Mouse (Mus musculus) forebrain, embryonic 12.5 days (tissue): ENCODE data around the gene Selenof. TPM values are rescaled to one million over a fixed set of nuclear protein-coding genes. Genes with fewer than 3 reads are reported as not detected.
"Not testable (repeated sequence)": the region's sequence is repeated elsewhere in the genome, so short reads cannot be mapped to it uniquely, and the experiment has no call there.

ENCODE experiments used
- ATAC-seq: fragments of 200-750 bp; cut with Nextera tagmentation; 2 replicates; pipeline ENCODE4 v1.8.0; 2017; ENCODE audit warnings: moderate TSS enrichment; ENCODE audit not compliant: low FRiP score
- H3K27ac ChIP-seq: fragments of 300-500 bp; sonication (generic); 2 replicates; pipeline ENCODE4 v1.5.1; 2016; ENCODE audit warnings: mild to moderate bottlenecking
- H3K27me3 ChIP-seq: fragments of 300-500 bp; sonication (generic); 2 replicates; pipeline ENCODE4 v1.6.1; 2016; ENCODE audit warnings: mild to moderate bottlenecking
- H3K36me3 ChIP-seq: fragments of 300-500 bp; sonication (generic); replicated peaks from 2 replicates; pipeline ENCODE4 v1.6.1; 2016; ENCODE audit warnings: mild to moderate bottlenecking
- H3K4me1 ChIP-seq: fragments of 300-500 bp; sonication (generic); 2 replicates; pipeline ENCODE4 v1.6.1; 2016
- H3K4me2 ChIP-seq: fragments of 300-500 bp; sonication (generic); 2 replicates; pipeline ENCODE4 v1.6.1; 2016; ENCODE audit warnings: mild to moderate bottlenecking, moderate library complexity
- H3K4me3 ChIP-seq: fragments of 300-500 bp; sonication (generic); replicated peaks from 2 replicates; pipeline ENCODE4 v1.5.1; 2016; ENCODE audit warnings: mild to moderate bottlenecking
- H3K9ac ChIP-seq: fragments of 300-500 bp; sonication (generic); 2 replicates; pipeline ENCODE4 v1.6.1; 2016; ENCODE audit warnings: mild to moderate bottlenecking
- H3K9me3 ChIP-seq: fragments of 300-500 bp; sonication (generic); 2 replicates; pipeline ENCODE4 v1.6.1; 2016
- WGBS: fragments of 180-500 bp; shearing (Covaris S2); methylation state at CpG from one replicate; pipeline ENCODE4 v1.1.7; 2016; 5-methylcytosine and 5-hydroxymethylcytosine counted together
- polyA plus RNA-seq: library from polyadenylated mRNA; unstranded; fragments of >200 nt; fragmentation: Nextera tagmentation; extraction: Ambion mirVana; gene quantifications from 2 replicates; pipeline ENCODE4 v1.2.1, GENCODE M21; 2016

Gene Selenof
- polyA plus RNA-seq, 1 experiment from 2014 or later: 480 TPM

- no peaks in the 10 kb centered on the region for H3K9me3 ChIP-seq
- H3K4me3 ChIP-seq: no peak overlapping the region
- no peak overlapping the region for H3K9ac ChIP-seq
- peaks cover 38% of the 10 kb centered on the region for H3K36me3 ChIP-seq
- no peaks in the 10 kb centered on the region for H3K27me3 ChIP-seq
- no peak overlapping the region for H3K4me2 ChIP-seq
- 91% methylated on average over 7 of the region's 7 CpGs for whole genome bisulfite sequencing
- no peak overlapping the region for H3K27ac ChIP-seq
- ATAC-seq: no peak
- 0 out of 2 replicates have a peak, but pooled peaks cover 3% of the 10 kb centered on the region for H3K4me1 ChIP-seq
Measured at GRCm38 (mm10) chr3:144586731-144587130, 16.6 kb downstream of the Selenof start.

GRCm38 (mm10) chr3:144589189-144589890 lies 19.2 kb downstream of the Selenof start:
- H3K4me1 ChIP-seq: peaks cover 10% of the 10 kb centered on the region
- 86% methylated on average over 8 of the region's 8 CpGs for WGBS
- H3K4me2 ChIP-seq: no peak overlapping the region
- H3K36me3 ChIP-seq: peaks cover 24% of the 10 kb centered on the region
- no peak overlapping the region for H3K27ac ChIP-seq
- no peak for ATAC-seq
- no peak overlapping the region for H3K4me3 ChIP-seq
- H3K9ac ChIP-seq: no peak overlapping the region
- H3K27me3 ChIP-seq: no peaks in the 10 kb centered on the region
- H3K9me3 ChIP-seq: no peaks in the 10 kb centered on the region

- no peak overlapping the region for H3K9ac ChIP-seq
- H3K4me1 ChIP-seq: peaks cover 25% of the 10 kb centered on the region
- H3K27me3 ChIP-seq: no peaks in the 10 kb centered on the region
- 62% methylated on average over 9 of the region's 9 CpGs for WGBS
- H3K36me3 ChIP-seq: peaks cover 10% of the 10 kb centered on the region
- no peak overlapping the region for H3K4me3 ChIP-seq
- H3K9me3 ChIP-seq: no peaks in the 10 kb centered on the region
- ATAC-seq: no peak
- H3K4me2 ChIP-seq: no peak overlapping the region
- H3K27ac ChIP-seq: peak overlapping the region; percentile 31; the same call in 1 of the 2 replicates
Measured at GRCm38 (mm10) chr3:144592992-144593785, 23.1 kb downstream of the Selenof start.

GRCm38 (mm10) chr3:144597121-144597520 lies 27.0 kb downstream of the Selenof start:
- H3K9ac ChIP-seq: no peak overlapping the region
- no peak overlapping the region for H3K4me3 ChIP-seq
- no peak overlapping the region for H3K4me2 ChIP-seq
- no peaks in the 10 kb centered on the region for H3K27me3 ChIP-seq
- peak overlapping the region; percentile 78 for H3K27ac ChIP-seq
- peaks cover 12% of the 10 kb centered on the region for H3K36me3 ChIP-seq
- H3K9me3 ChIP-seq: no peaks in the 10 kb centered on the region
- 17% methylated on average over 4 of the region's 4 CpGs for WGBS
- peaks cover 35% of the 10 kb centered on the region for H3K4me1 ChIP-seq
- peak; percentile 85 for ATAC-seq

GRCm38 (mm10) chr3:144597790-144598467 lies 27.8 kb downstream of the Selenof start:
- Histone ChIP-seq H3K9me3 (no peaks in the 10 kb centered on the region), H3K27me3 (no peaks in the 10 kb centered on the region), H3K4me2 (no peak overlapping the region), H3K9ac (no peak overlapping the region), H3K36me3 (peaks cover 12% of the 10 kb centered on the region), H3K4me3 (no peak overlapping the region), H3K27ac (peak overlapping the region; percentile 83), H3K4me1 (peaks cover 34% of the 10 kb centered on the region)
- WGBS: 21% methylated on average over 12 of the region's 12 CpGs
- ATAC-seq: peak; percentile 67

- WGBS: 87% methylated on average over 4 of the region's 4 CpGs
- Histone ChIP-seq H3K36me3 (peaks cover 7% of the 10 kb centered on the region; the same call in 1 of the 2 replicates), H3K4me1 (peaks cover 20% of the 10 kb centered on the region), H3K27ac (no peak overlapping the region), H3K4me2 (no peak overlapping the region), H3K9me3 (no peaks in the 10 kb centered on the region), H3K9ac (no peak overlapping the region), H3K4me3 (no peak overlapping the region), H3K27me3 (no peaks in the 10 kb centered on the region)
- ATAC-seq: no peak
Measured at GRCm38 (mm10) chr3:144602413-144602812, 32.3 kb downstream of the Selenof start.

- H3K4me2 ChIP-seq: no peak overlapping the region
- peaks cover 17% of the 10 kb centered on the region for H3K4me1 ChIP-seq
- H3K36me3 ChIP-seq: peaks cover 7% of the 10 kb centered on the region; the same call in 1 of the 2 replicates
- no peak overlapping the region for H3K4me3 ChIP-seq
- H3K27me3 ChIP-seq: no peaks in the 10 kb centered on the region
- ATAC-seq: no peak
- no peak overlapping the region for H3K27ac ChIP-seq
- 88% methylated on average over 7 of the region's 7 CpGs for WGBS
- no peak overlapping the region for H3K9ac ChIP-seq
- H3K9me3 ChIP-seq: no peaks in the 10 kb centered on the region
Measured at GRCm38 (mm10) chr3:144602819-144603218, 32.7 kb downstream of the Selenof start.

GRCm38 (mm10) chr3:144603558-144603957 lies 33.5 kb downstream of the Selenof start:
- no peak for ATAC-seq
- Histone ChIP-seq H3K27me3 (no peaks in the 10 kb centered on the region), H3K27ac (no peak overlapping the region), H3K9me3 (no peaks in the 10 kb centered on the region), H3K9ac (no peak overlapping the region), H3K4me1 (peaks cover 9% of the 10 kb centered on the region), H3K4me3 (no peak overlapping the region), H3K36me3 (peaks cover 7% of the 10 kb centered on the region; the same call in 1 of the 2 replicates), H3K4me2 (no peak overlapping the region)
- WGBS: 94% methylated on average over 3 of the region's 3 CpGs

- H3K4me2 ChIP-seq: no peak overlapping the region
- 80% methylated on average over 7 of the region's 7 CpGs for WGBS
- H3K9ac ChIP-seq: no peak overlapping the region
- ATAC-seq: no peak
- no peaks in the 10 kb centered on the region for H3K9me3 ChIP-seq
- H3K27me3 ChIP-seq: no peaks in the 10 kb centered on the region
- peaks cover 6% of the 10 kb centered on the region; the same call in 1 of the 2 replicates for H3K36me3 ChIP-seq
- peaks cover 6% of the 10 kb centered on the region for H3K4me1 ChIP-seq
- no peak overlapping the region for H3K27ac ChIP-seq
- no peak overlapping the region for H3K4me3 ChIP-seq
Measured at GRCm38 (mm10) chr3:144604205-144604604, 34.1 kb downstream of the Selenof start.

- not testable (repeated sequence) for H3K4me2 ChIP-seq, H3K9me3 ChIP-seq, H3K4me3 ChIP-seq, H3K27ac ChIP-seq, H3K27me3 ChIP-seq, H3K36me3 ChIP-seq, ATAC-seq, H3K9ac ChIP-seq, H3K4me1 ChIP-seq
- WGBS: 69% methylated on average over 7 of the region's 7 CpGs
Measured at GRCm38 (mm10) chr3:144605811-144606210, 35.7 kb downstream of the Selenof start.

GRCm38 (mm10) chr3:144606449-144606848 lies 36.3 kb downstream of the Selenof start:
- no peak for ATAC-seq
- Histone ChIP-seq H3K36me3 (no peaks in the 10 kb centered on the region), H3K27ac (no peak overlapping the region), H3K9ac (no peak overlapping the region), H3K4me3 (no peak overlapping the region), H3K4me2 (no peak overlapping the region), H3K27me3 (no peaks in the 10 kb centered on the region), H3K4me1 (peaks cover 8% of the 10 kb centered on the region), H3K9me3 (no peaks in the 10 kb centered on the region)
- 64% methylated on average over 4 of the region's 4 CpGs for WGBS

- H3K9ac ChIP-seq: no peak overlapping the region
- no peak overlapping the region for H3K27ac ChIP-seq
- 91% methylated on average over 5 of the region's 5 CpGs for WGBS
- no peaks in the 10 kb centered on the region for H3K36me3 ChIP-seq
- H3K9me3 ChIP-seq: no peaks in the 10 kb centered on the region
- no peak for ATAC-seq
- H3K4me3 ChIP-seq: no peak overlapping the region
- no peaks in the 10 kb centered on the region for H3K27me3 ChIP-seq
- no peak overlapping the region for H3K4me2 ChIP-seq
- H3K4me1 ChIP-seq: peaks cover 15% of the 10 kb centered on the region
Measured at GRCm38 (mm10) chr3:144608090-144608489, 38.0 kb downstream of the Selenof start.
